Mouse (Mus musculus): ENCODE data around the gene Zc3h12b. TPM values are rescaled to one million over a fixed set of nuclear protein-coding genes. Genes with fewer than 3 reads are reported as not detected.

The Zc3h12b gene
- polyA plus RNA-seq, 1 experiment from 2014 or later, result 5.3 TPM

- WGBS, result 23% methylated on average over 28 of the region's 28 CpGs
- H3K9me3 ChIP-seq (ENCODE audit: control insufficient read depth, low read depth, low read length), result no peaks in the 10 kb centered on the region
- no peak overlapping the region; the same call in 1 of the 2 replicates for H3K9ac ChIP-seq (replicated peaks; ENCODE audit: low read depth, low read length)
- ATAC-seq (ENCODE audit: insufficient number of reproducible peaks, insufficient read depth, low FRiP score, low read depth), result peak; percentile 88
- H3K27ac ChIP-seq (ENCODE audit: low read length), result peak overlapping the region; percentile 78
- H3K4me1 ChIP-seq (ENCODE audit: control insufficient read depth, insufficient read depth, low read length), result no peaks in the 10 kb centered on the region
- H3K27me3 ChIP-seq (ENCODE audit: control insufficient read depth, insufficient read depth, low read length), result no peaks in the 10 kb centered on the region
- peak overlapping the region; percentile 29 for H3K4me3 ChIP-seq (ENCODE audit: low read depth, low read length)
- H3K4me2 ChIP-seq (replicated peaks; ENCODE audit: low read depth, low read length), result peak overlapping the region; percentile 47
- no peaks in the 10 kb centered on the region for H3K36me3 ChIP-seq (ENCODE audit: control insufficient read depth, insufficient read depth, low read length)
Measured at GRCm38 (mm10) chrX:95967847-95968593, 256.5 kb downstream of the Zc3h12b start.

- 25% methylated on average over 6 of the region's 6 CpGs for WGBS
- peak overlapping the region; percentile 29 for H3K4me3 ChIP-seq (ENCODE audit: low read depth, low read length)
- H3K4me2 ChIP-seq (replicated peaks; ENCODE audit: low read depth, low read length), result peak overlapping the region; percentile 47
- peak overlapping the region; percentile 78 for H3K27ac ChIP-seq (ENCODE audit: low read length)
- no peaks in the 10 kb centered on the region for H3K4me1 ChIP-seq (ENCODE audit: control insufficient read depth, insufficient read depth, low read length)
- no peaks in the 10 kb centered on the region for H3K36me3 ChIP-seq (ENCODE audit: control insufficient read depth, insufficient read depth, low read length)
- no peak overlapping the region for H3K9ac ChIP-seq (replicated peaks; ENCODE audit: low read depth, low read length)
- no peaks in the 10 kb centered on the region for H3K27me3 ChIP-seq (ENCODE audit: control insufficient read depth, insufficient read depth, low read length)
- ATAC-seq (ENCODE audit: insufficient number of reproducible peaks, insufficient read depth, low FRiP score, low read depth), result peak; percentile 93
- H3K9me3 ChIP-seq (ENCODE audit: control insufficient read depth, low read depth, low read length), result no peaks in the 10 kb centered on the region
Measured at GRCm38 (mm10) chrX:95968594-95968965, 257.1 kb downstream of the Zc3h12b start.

DNA sequence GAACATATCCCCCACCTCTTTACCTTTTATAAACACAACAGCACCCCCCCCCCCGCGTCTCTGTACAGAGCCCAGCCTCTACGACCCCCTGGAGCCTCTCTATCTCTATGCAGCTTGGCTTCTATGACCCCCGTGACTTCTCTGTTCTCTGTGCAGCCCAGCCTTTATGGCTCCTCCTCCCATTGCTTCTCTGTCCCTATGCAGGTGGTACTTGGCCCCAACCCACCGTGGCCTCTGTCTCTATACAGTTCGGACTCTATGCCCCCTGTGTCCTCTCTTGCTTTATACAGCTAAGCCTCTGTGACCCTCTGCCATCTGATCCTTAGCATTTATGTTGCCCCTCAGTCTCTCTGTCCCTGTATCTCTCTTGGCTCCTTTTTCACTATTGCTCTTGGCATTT, 257.6 kb downstream of the Zc3h12b start:
- H3K27ac ChIP-seq (ENCODE audit: low read length), result no peak overlapping the region
- H3K9me3 ChIP-seq (ENCODE audit: control insufficient read depth, low read depth, low read length), result no peaks in the 10 kb centered on the region
- WGBS, result 38% methylated on average over 6 of the region's 6 CpGs
- H3K9ac ChIP-seq (replicated peaks; ENCODE audit: low read depth, low read length), result no peak overlapping the region
- H3K36me3 ChIP-seq (ENCODE audit: control insufficient read depth, insufficient read depth, low read length), result no peaks in the 10 kb centered on the region
- no peak overlapping the region for H3K4me3 ChIP-seq (ENCODE audit: low read depth, low read length)
- H3K4me1 ChIP-seq (ENCODE audit: control insufficient read depth, insufficient read depth, low read length), result no peaks in the 10 kb centered on the region
- H3K4me2 ChIP-seq (replicated peaks; ENCODE audit: low read depth, low read length), result no peak overlapping the region
- no peaks in the 10 kb centered on the region for H3K27me3 ChIP-seq (ENCODE audit: control insufficient read depth, insufficient read depth, low read length)
- ATAC-seq (ENCODE audit: insufficient number of reproducible peaks, insufficient read depth, low FRiP score, low read depth), result 0 out of 2 replicates have a peak, but pooled peaks have one; percentile 0

DNA sequence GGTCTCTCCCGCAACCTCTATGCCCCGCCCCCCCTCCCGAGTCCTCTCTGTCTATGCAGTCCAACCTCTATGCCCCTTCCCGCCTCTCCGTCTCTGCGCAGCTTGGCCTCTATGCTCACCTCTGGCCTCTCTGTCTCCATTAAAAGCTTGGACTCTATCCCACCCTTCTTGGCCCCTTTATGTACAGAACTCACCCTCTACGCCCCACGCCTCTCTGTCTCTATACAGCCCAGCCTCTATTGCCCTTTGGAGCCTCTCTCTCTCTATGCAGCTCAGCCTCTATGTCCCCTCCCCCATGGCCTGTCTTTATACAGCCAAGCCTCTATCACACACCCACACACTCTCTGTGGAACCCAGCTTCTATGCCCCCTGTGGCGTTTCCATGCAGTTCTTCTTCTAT, 258.5 kb downstream of the Zc3h12b start:
- H3K9ac ChIP-seq (replicated peaks; ENCODE audit: low read depth, low read length), result no peak overlapping the region
- H3K4me1 ChIP-seq (ENCODE audit: control insufficient read depth, insufficient read depth, low read length), result no peaks in the 10 kb centered on the region
- no peak overlapping the region for H3K4me2 ChIP-seq (replicated peaks; ENCODE audit: low read depth, low read length)
- H3K4me3 ChIP-seq (ENCODE audit: low read depth, low read length), result no peak overlapping the region
- 90% methylated on average over 9 of the region's 9 CpGs for WGBS
- H3K27ac ChIP-seq (ENCODE audit: low read length), result no peak overlapping the region
- ATAC-seq (ENCODE audit: insufficient number of reproducible peaks, insufficient read depth, low FRiP score, low read depth), result no peak
- H3K27me3 ChIP-seq (ENCODE audit: control insufficient read depth, insufficient read depth, low read length), result no peaks in the 10 kb centered on the region
- no peaks in the 10 kb centered on the region for H3K9me3 ChIP-seq (ENCODE audit: control insufficient read depth, low read depth, low read length)
- no peaks in the 10 kb centered on the region for H3K36me3 ChIP-seq (ENCODE audit: control insufficient read depth, insufficient read depth, low read length)

Other genes starting within 250 kb of the Zc3h12b start
- 0.28 TPM in 1 of 2 replicates, not detected in the other for gene Asb12, start 153.7 kb upstream of the Zc3h12b start, polyA plus RNA-seq (2014; fragmentation: Nextera tagmentation; extraction: Ambion mirVana)
- gene Pfn5, start 153.6 kb upstream of the Zc3h12b start, polyA plus RNA-seq (2014; fragmentation: Nextera tagmentation; extraction: Ambion mirVana), result not detected in 2 replicates
- gene Zc4h2, start 53.2 kb upstream of the Zc3h12b start, polyA plus RNA-seq (2014; fragmentation: Nextera tagmentation; extraction: Ambion mirVana), result 22.2 and 22.8 TPM in 2 replicates
- 36.6 and 39.6 TPM in 2 replicates for gene Las1l, start 245.3 kb downstream of the Zc3h12b start, polyA plus RNA-seq (2014; fragmentation: Nextera tagmentation; extraction: Ambion mirVana)

Measured in stomach, embryonic 14.5 days (tissue).